Mouse (Mus musculus): Measurements from ENCODE around the gene Tceanc.

DNA sequence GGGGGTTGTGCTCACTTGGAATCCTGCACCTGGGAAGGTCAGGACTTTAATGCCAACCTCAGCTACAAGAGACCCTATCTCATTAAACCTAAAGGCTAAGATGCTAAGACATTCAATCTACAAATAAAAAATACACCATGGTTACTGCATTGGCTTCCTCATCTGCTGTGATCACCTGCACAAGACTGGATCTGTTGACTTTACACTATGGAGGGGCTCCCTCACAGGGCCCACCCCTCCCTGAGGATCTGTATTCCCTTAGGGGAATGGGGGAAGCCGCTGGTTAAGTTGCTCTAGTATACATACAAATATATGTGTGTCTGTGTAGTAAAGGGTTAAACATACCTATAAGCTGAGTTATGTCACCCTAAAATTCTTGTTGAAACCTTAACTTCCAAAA is 62.8 kb downstream of the Tceanc start:
- TF ChIP-seq CTCF (IDR thresholded peaks at IDR 0.05; ENCODE audit: low read depth, low read length) (no peak), GATA1 (IDR thresholded peaks at IDR 0.05; ENCODE audit: borderline replicate concordance, low read length) (no peak), TAL1 (conservative IDR thresholded peaks at IDR 0.05; ENCODE audit: low read depth, low read length) (no peak), POLR2AphosphoS5 (IDR thresholded peaks at IDR 0.05; ENCODE audit: insufficient replicate concordance, low read depth, low read length) (no peak), GATA2 (IDR thresholded peaks at IDR 0.05; ENCODE audit: borderline replicate concordance, low read depth, low read length) (no peak)
